Mouse (Mus musculus) neural tube, embryonic 14.5 days (tissue): ENCODE measurements around the gene Piwil4. TPM values are rescaled to one million over a fixed set of nuclear protein-coding genes. Genes with fewer than 3 reads are reported as not detected.

Experiments used
- ATAC-seq: fragments of 200-750 bp; cut with Nextera tagmentation; 2 replicates; pipeline ENCODE4 v1.8.0; 2017; ENCODE audit warnings: low read depth, mild to moderate bottlenecking, moderate TSS enrichment, moderate library complexity
- H3K27ac ChIP-seq: fragments of 300-500 bp; sonication (generic); 2 replicates; pipeline ENCODE4 v1.5.1; 2014; ENCODE audit warnings: low read depth, mild to moderate bottlenecking, control low read depth, low read length, moderate library complexity, mixed read lengths
- H3K27me3 ChIP-seq: fragments of 300-500 bp; sonication (generic); 2 replicates; pipeline ENCODE4 v1.6.1; 2014; ENCODE audit warnings: low read length; ENCODE audit not compliant: control insufficient read depth, insufficient read depth
- H3K36me3 ChIP-seq: fragments of 300-500 bp; sonication (generic); 2 replicates; pipeline ENCODE4 v1.6.1; 2014; ENCODE audit warnings: low read length, mixed read lengths; ENCODE audit not compliant: control insufficient read depth, insufficient read depth
- H3K4me1 ChIP-seq: fragments of 300-500 bp; sonication (generic); 2 replicates; pipeline ENCODE4 v1.6.1; 2014; ENCODE audit warnings: low read length; ENCODE audit not compliant: control insufficient read depth, insufficient read depth
- H3K4me2 ChIP-seq: fragments of 300-500 bp; sonication (generic); 2 replicates; pipeline ENCODE4 v1.6.1; 2014; ENCODE audit warnings: mild to moderate bottlenecking, low read depth, low read length, control low read depth
- H3K4me3 ChIP-seq: fragments of 300-500 bp; sonication (generic); 2 replicates; pipeline ENCODE4 v1.5.1; 2014; ENCODE audit warnings: low read depth, low read length, control low read depth, mixed read lengths
- H3K9ac ChIP-seq: fragments of 300-500 bp; sonication (generic); replicated peaks from 2 replicates; pipeline ENCODE4 v1.6.1; 2014; ENCODE audit warnings: low read depth, mild to moderate bottlenecking, control low read depth, low read length, mixed read lengths
- H3K9me3 ChIP-seq: fragments of 300-500 bp; sonication (generic); 2 replicates; pipeline ENCODE4 v1.6.1; 2016; ENCODE audit warnings: low read length; ENCODE audit not compliant: control insufficient read depth
- WGBS: fragments of 180-500 bp; shearing (Covaris S2); extraction: QIAGEN DNeasy Blood & Tissue Kit; methylation state at CpG from one replicate; pipeline ENCODE4 v1.1.7; 2014; 5-methylcytosine and 5-hydroxymethylcytosine counted together
- polyA plus RNA-seq: library from polyadenylated mRNA; unstranded; fragments of >200 nt; fragmentation: Nextera tagmentation; extraction: Ambion mirVana; gene quantifications from 2 replicates; pipeline ENCODE4 v1.2.1, GENCODE M21; 2014

Piwil4 gene
- polyA plus RNA-seq = 0.31 and 0.32 TPM in 2 replicates

DNA sequence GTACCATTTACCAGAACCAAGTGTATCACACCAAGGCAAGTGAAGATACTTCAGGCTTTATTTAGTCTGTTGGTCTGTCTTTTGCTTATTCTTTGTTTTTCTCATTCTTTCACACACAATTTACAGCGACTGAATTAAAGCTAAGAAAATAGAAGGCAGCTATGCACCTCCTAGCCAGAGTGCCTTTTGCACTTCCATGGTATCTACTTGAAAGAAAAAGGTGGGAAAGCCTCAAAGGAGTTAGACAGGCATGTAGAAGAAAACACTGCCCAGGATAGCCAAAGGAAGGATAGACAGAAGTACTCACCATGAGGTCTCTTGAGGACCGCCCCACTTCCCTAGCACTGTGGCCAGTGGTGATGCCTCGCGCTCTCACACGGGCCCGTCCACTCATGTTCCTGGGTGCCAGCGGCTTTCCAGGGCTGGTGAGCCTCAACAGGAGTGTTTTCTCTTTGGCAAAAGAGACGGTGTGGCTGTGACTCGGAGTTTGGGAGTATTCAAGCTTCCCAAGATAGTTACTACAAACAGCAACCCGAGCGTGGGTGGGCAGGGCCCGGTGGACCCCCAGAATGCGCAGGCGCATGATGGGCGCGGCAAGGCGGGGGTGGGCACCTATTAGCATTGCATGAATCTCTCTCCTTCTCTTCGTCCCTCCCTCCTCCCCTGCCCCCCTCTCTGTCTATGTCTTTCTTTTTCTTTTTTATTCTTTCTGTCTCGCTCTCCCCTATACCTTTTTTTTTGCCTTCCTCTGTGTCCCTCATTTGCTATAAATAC lies at the start of gene Piwil4:
Gene Piwil4, minus strand, starts transcription at position 583 of the 774 bp plus-strand sequence.
- H3K4me2 ChIP-seq = no peak within 1 kb of the TSS
- H3K27me3 ChIP-seq = no peaks in the 10 kb centered on the region
- no peak within 1 kb of the TSS for H3K27ac ChIP-seq
- 88% methylated on average over 19 of the region's 19 CpGs for WGBS
- no peak within 1 kb of the TSS for H3K4me3 ChIP-seq
- ATAC-seq = no peak
- H3K4me1 ChIP-seq = no peaks in the 10 kb centered on the region
- no peak within 1 kb of the TSS for H3K9ac ChIP-seq
- no peaks in the 10 kb centered on the region for H3K9me3 ChIP-seq
- no peaks in the 10 kb centered on the region for H3K36me3 ChIP-seq

DNA sequence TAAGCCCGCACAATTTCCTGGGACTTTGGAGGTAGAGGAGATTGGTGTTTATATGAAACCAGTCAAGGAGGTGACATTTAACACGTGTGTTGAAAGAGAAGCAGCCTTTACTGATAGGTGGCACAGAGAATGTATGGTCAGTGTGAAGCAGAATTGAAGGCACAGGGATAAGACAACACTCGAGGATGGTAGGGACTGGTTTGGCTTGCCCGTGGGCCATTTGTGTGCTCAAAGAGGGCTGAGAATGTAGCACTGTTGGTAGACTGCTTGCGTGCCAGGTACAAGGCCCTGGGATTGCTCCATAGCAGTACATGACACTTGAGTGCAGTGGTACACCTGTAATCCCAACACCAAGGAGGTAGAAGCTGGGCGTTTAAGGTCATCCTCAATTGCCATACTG lies 46.8 kb upstream of the Piwil4 start:
- no peak for ATAC-seq
- Histone ChIP-seq H3K9ac (no peak overlapping the region), H3K4me1 (peaks cover 6% of the 10 kb centered on the region; the same call in 1 of the 2 replicates), H3K4me3 (no peak overlapping the region), H3K27me3 (no peaks in the 10 kb centered on the region), H3K27ac (no peak overlapping the region), H3K4me2 (no peak overlapping the region), H3K9me3 (no peaks in the 10 kb centered on the region), H3K36me3 (peaks cover 18% of the 10 kb centered on the region)
- 96% methylated on average over 6 of the region's 6 CpGs for WGBS

DNA sequence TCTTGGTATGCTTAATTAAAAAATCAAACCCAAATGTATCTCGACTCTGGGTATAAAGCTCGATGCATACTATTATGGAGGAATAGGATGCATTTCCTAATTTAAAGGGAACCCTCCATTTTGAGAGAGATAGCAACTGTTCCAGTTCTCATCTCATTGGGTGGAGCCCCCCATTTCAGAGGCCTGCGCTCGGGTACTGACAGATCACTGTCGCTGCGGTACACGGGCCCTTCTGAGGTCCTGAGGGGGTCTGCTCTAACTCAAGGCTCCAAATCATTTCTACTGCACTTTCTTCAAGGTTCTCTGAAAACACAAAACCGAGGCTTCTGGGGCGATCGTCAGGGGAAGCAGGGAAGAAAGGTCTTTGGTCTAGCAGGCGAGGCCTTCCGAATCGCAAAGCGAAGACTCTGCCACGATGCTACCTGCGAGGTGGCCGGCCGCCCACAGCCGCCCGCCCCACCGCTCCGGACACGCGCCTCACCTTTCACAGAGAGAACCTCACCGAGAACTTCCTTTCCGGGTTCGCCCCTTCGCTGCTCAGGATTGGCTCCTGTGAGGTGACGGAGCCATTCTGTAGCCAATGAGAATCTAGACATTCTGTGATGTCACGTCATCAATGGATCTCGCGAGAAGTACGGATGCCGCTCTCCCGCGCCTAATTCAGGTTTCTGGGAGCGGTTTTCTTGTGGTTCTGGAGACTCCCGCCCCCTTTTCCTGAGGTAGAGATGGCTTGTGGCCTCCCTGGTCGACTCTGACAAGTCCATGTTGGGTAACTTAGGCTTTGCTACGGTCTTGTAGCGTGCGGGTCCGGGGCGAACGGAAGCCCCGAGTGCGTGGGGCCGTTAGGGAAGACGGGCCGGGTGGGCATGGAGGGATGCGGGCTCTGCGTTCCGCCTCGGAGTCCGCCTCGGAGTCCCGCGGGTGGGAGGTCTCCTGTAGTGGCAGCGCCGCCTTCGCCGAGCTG lies 43.8 kb upstream of the Piwil4 start, which contains the start of the genes Mre11a and Ankrd49:
Gene Mre11a, plus strand, starts transcription at position 616 of the 964 bp plus-strand sequence.
Gene Ankrd49, minus strand, starts transcription at position 818 of the 964 bp plus-strand sequence.
- Histone ChIP-seq H3K27ac (peak within 1 kb of the TSS; percentile 95), H3K9me3 (no peaks in the 10 kb centered on the region), H3K4me3 (peak within 1 kb of the TSS; percentile 76), H3K4me1 (peaks cover 6% of the 10 kb centered on the region; the same call in 1 of the 2 replicates), H3K36me3 (peaks cover 19% of the 10 kb centered on the region), H3K27me3 (no peaks in the 10 kb centered on the region), H3K9ac (peak within 1 kb of the TSS; percentile 83), H3K4me2 (peak within 1 kb of the TSS; percentile 95)
- WGBS = under 1% methylated on average over 62 of the region's 62 CpGs
- peak; percentile 99 for ATAC-seq

DNA sequence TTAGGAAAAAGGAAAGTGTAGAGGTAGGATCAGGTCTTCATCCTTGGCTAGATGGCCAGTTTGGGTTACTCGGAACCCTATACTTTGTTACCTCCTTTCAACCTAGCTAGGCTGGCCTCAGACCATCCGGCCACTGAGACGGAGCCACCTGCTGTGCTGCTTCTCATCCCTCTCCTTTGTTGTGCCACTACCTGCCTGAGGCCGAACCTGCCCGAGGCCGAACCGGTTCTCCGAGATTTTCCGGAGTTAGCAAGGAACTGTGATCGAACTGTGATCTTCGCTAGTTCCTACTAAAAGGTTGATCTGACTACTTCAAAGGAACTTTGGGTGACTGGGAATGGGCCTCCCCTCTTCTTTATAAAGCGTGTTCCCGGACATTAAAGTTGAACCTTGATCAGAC lies 37.8 kb upstream of the Piwil4 start:
- no peaks in the 10 kb centered on the region for H3K4me1 ChIP-seq
- peaks cover 6% of the 10 kb centered on the region; the same call in 1 of the 2 replicates for H3K36me3 ChIP-seq
- H3K9me3 ChIP-seq = no peaks in the 10 kb centered on the region
- no peak for ATAC-seq
- 47% methylated on average over 13 of the region's 13 CpGs for WGBS
- H3K27ac ChIP-seq = no peak overlapping the region
- no peak overlapping the region for H3K4me2 ChIP-seq
- no peak overlapping the region for H3K9ac ChIP-seq
- no peaks in the 10 kb centered on the region for H3K27me3 ChIP-seq
- no peak overlapping the region for H3K4me3 ChIP-seq

DNA sequence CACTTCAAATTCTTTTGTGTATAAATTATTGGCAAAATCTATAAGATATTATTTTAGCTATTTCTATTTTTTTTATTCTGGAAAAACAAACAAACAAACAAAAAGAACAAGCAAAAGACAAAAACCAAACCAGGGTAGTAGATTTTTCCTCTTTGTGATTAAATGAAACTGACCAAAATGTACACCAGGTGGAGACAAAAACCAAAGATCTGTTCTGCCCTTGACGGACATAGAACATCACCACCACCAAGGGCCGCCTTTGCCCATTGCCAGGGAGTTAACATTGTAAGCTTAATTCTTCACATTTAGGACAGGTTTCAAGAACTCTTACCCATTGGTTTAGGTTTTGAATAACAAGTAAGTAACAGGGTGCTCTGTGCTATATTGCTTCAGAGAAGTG lies 33.3 kb upstream of the Piwil4 start:
- H3K9ac ChIP-seq = no peak overlapping the region
- H3K4me1 ChIP-seq = no peaks in the 10 kb centered on the region
- H3K27me3 ChIP-seq = no peaks in the 10 kb centered on the region
- no peak overlapping the region for H3K4me3 ChIP-seq
- H3K36me3 ChIP-seq = no peaks in the 10 kb centered on the region
- no peak for ATAC-seq
- no peak overlapping the region for H3K4me2 ChIP-seq
- H3K27ac ChIP-seq = no peak overlapping the region
- H3K9me3 ChIP-seq = no peaks in the 10 kb centered on the region
- WGBS = 63% methylated on average over 2 of the region's 2 CpGs

DNA sequence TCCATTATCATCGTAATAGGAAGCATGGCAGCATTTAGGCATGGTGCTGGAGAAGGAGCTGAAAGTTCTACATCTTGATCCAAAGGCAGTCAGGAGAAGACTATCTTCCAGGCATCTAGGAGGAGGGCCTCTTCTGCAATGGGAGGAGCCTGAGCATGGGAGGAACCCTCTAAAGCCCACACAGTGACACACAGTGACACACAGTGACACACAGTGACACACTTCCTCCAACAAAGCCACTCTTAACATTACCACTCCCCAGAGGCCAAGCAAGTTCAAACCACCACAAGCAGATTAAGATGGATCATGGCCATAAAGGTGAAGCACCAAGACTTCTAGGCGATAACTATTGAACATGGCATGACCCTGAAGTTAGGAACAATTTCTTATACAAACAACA lies 31.5 kb upstream of the Piwil4 start:
- H3K4me3 ChIP-seq = no peak overlapping the region
- no peak overlapping the region for H3K4me2 ChIP-seq
- no peaks in the 10 kb centered on the region for H3K36me3 ChIP-seq
- 85% methylated on average over 2 of the region's 2 CpGs for WGBS
- no peak overlapping the region for H3K27ac ChIP-seq
- ATAC-seq = no peak
- H3K9me3 ChIP-seq = no peaks in the 10 kb centered on the region
- no peak overlapping the region for H3K9ac ChIP-seq
- H3K27me3 ChIP-seq = no peaks in the 10 kb centered on the region
- H3K4me1 ChIP-seq = no peaks in the 10 kb centered on the region

DNA sequence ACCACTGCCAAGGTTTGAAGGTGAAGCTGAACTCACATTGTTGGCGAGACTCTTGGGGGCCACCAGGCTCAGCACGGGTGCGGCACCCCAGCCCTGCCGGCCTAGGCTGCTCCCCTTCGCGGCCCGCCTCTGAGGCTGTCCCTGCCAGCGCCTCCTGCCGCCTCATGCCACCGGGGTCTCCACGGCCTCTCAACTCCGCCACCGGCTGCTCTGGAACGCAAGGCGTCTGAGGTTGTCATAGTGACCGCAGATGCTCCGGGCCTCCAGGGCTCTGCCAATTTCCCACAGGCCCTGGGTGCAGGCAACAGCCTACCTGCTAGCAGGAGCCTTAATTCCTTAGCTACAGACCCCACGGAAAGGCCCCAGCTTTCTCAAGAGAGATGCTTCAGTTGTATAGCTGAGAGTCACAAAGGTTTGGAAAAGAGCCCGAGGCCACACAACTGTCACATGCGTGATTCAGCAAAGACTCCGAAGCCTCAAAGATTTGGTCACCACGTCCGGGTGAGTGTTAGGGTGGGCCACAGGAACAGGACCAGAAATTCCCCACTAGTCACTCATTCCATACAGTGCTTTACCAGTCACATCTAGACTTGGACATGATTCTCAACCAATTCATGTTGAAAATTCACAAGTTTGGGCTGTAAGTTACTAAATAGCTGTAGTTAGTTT lies 30.4 kb upstream of the Piwil4 start, which contains the start of gene 1700012B09Rik:
Gene 1700012B09Rik, minus strand, starts transcription at position 228 of the 669 bp plus-strand sequence.
- 21% methylated on average over 23 of the region's 23 CpGs for WGBS
- ATAC-seq = peak; percentile 69; the same call in 1 of the 2 replicates
- Histone ChIP-seq H3K4me2 (no peak within 1 kb of the TSS; the same call in 1 of the 2 replicates), H3K9me3 (no peaks in the 10 kb centered on the region), H3K27ac (no peak within 1 kb of the TSS), H3K9ac (no peak within 1 kb of the TSS), H3K4me1 (no peaks in the 10 kb centered on the region), H3K27me3 (no peaks in the 10 kb centered on the region), H3K36me3 (no peaks in the 10 kb centered on the region), H3K4me3 (no peak within 1 kb of the TSS)

DNA sequence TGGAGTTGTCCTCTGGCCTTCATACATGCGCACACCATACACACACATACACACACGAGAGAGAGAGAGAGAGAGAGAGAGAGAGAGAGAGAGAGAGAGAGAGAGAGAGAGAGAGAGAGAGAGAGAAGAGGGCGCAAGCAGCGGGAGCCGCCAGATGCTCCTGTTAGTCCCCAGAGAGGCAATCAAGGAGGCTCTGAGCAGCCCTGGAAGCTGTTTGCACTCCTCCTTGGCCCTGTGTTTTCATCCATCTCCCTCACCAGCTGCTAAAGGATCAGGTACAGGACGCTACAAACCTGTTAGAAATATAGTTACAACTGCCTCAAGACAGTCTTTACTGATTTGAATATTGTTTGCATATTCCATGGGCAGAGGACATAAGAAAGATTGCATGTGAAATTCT lies 29.3 kb upstream of the Piwil4 start:
- H3K27me3 ChIP-seq = no peaks in the 10 kb centered on the region
- H3K4me1 ChIP-seq = no peaks in the 10 kb centered on the region
- WGBS = 41% methylated on average over 6 of the region's 6 CpGs
- ATAC-seq = no peak
- H3K36me3 ChIP-seq = no peaks in the 10 kb centered on the region
- no peak overlapping the region for H3K4me2 ChIP-seq
- H3K27ac ChIP-seq = no peak overlapping the region
- no peaks in the 10 kb centered on the region for H3K9me3 ChIP-seq
- no peak overlapping the region for H3K4me3 ChIP-seq
- no peak overlapping the region for H3K9ac ChIP-seq
